Mouse (Mus musculus) lung, adult 2 months (tissue): ENCODE measurements around the gene Atg7. TPM values are rescaled to one million over a fixed set of nuclear protein-coding genes. Genes with fewer than 3 reads are reported as not detected.

Experiments used
- DNase-seq: peaks from one replicate; pipeline ENCODE4 v3.0.0; 2022
- H3K4me1 ChIP-seq: fragments of 200-500 bp; 2 replicates; pipeline ENCODE4 v1.6.1; 2011; ENCODE audit warnings: low read length; ENCODE audit not compliant: control insufficient read depth, insufficient read depth
- H3K4me3 ChIP-seq: fragments of 200-500 bp; replicated peaks from 2 replicates; pipeline ENCODE3; 2011; ENCODE audit warnings: low read depth, mild to moderate bottlenecking, control low read depth, low read length; ENCODE audit errors: extremely low read depth
- CTCF ChIP-seq: fragments of 200-500 bp; IDR thresholded peaks from 2 replicates; pipeline ENCODE4 v1.5.1; 2011; ENCODE audit warnings: mild to moderate bottlenecking, low read length, control low read depth; ENCODE audit not compliant: insufficient read depth
- POLR2A ChIP-seq: fragments of 200-500 bp; IDR thresholded peaks from 2 replicates; pipeline ENCODE4 v1.6.1; 2011; ENCODE audit warnings: low read depth, mild to moderate bottlenecking, control low read depth, low read length, borderline replicate concordance; ENCODE audit errors: extremely low read depth
- WGBS: fragments of 180-500 bp; shearing (Covaris S2); methylation state at CpG from one replicate; pipeline ENCODE4 v1.1.7; 2018; 5-methylcytosine and 5-hydroxymethylcytosine counted together
- polyA plus RNA-seq: library from polyadenylated mRNA; depleted of rRNA; stranded (reverse); fragments of >200 nt; gene quantifications from 2 replicates; pipeline ENCODE4 v1.2.3, GENCODE M21; 2012

Gene Atg7
- polyA plus RNA-seq, 1 experiment = 28.9 TPM

GRCm38 (mm10) chr6:114862046-114862445, 219.1 kb downstream of the Atg7 start:
- TF ChIP-seq POLR2A (no peak), CTCF (no peak)
- peaks cover 33% of the 10 kb centered on the region for H3K4me1 ChIP-seq
- DNase-seq = no peak

GRCm38 (mm10) chr6:114863501-114863900, 220.6 kb downstream of the Atg7 start:
- DNase-seq = no peak
- Histone ChIP-seq H3K4me1 (peaks cover 34% of the 10 kb centered on the region), H3K4me3 (no peak overlapping the region)
- WGBS = 69% methylated on average over 5 of the region's 5 CpGs
- TF ChIP-seq CTCF (no peak), POLR2A (no peak)

More at GRCm38 (mm10) chr6:114862046-114862445, 219.1 kb downstream of the Atg7 start:
- H3K4me3 ChIP-seq = no peak overlapping the region
- 76% methylated on average over 9 of the region's 9 CpGs for WGBS

- Histone ChIP-seq H3K4me3 (no peak overlapping the region), H3K4me1 (peaks cover 37% of the 10 kb centered on the region)
- no peak for DNase-seq
- TF ChIP-seq POLR2A = no peak
- no peak for TF ChIP-seq CTCF
- 80% methylated on average over 8 of the region's 8 CpGs for WGBS
Measured at GRCm38 (mm10) chr6:114864421-114864820, 221.5 kb downstream of the Atg7 start.

GRCm38 (mm10) chr6:114866078-114866477, 223.2 kb downstream of the Atg7 start:
- TF ChIP-seq CTCF = no peak
- TF ChIP-seq POLR2A = no peak
- WGBS = 33% methylated on average over 3 of the region's 3 CpGs
- H3K4me3 ChIP-seq = no peak overlapping the region
- DNase-seq = no peak
- H3K4me1 ChIP-seq = peaks cover 39% of the 10 kb centered on the region

- TF ChIP-seq POLR2A (no peak), CTCF (no peak)
- 45% methylated on average over 4 of the region's 4 CpGs for WGBS
- Histone ChIP-seq H3K4me3 (no peak overlapping the region), H3K4me1 (peaks cover 34% of the 10 kb centered on the region)
- no peak for DNase-seq
Measured at GRCm38 (mm10) chr6:114866619-114867018, 223.7 kb downstream of the Atg7 start.

- no peak for TF ChIP-seq POLR2A
- TF ChIP-seq CTCF = no peak
- Histone ChIP-seq H3K4me1 (peaks cover 45% of the 10 kb centered on the region), H3K4me3 (no peak overlapping the region)
- DNase-seq = no peak
- WGBS = 68% methylated on average over 7 of the region's 7 CpGs
Measured at GRCm38 (mm10) chr6:114868656-114869055, 225.8 kb downstream of the Atg7 start.

GRCm38 (mm10) chr6:114869501-114870076, 226.7 kb downstream of the Atg7 start:
- peaks cover 48% of the 10 kb centered on the region for H3K4me1 ChIP-seq
- H3K4me3 ChIP-seq = no peak overlapping the region
- WGBS = 62% methylated on average over 6 of the region's 6 CpGs
- no peak for DNase-seq
- TF ChIP-seq POLR2A (no peak), CTCF (no peak)

GRCm38 (mm10) chr6:114871010-114871660, 228.2 kb downstream of the Atg7 start:
- no peak for DNase-seq
- TF ChIP-seq CTCF = no peak
- TF ChIP-seq POLR2A = no peak
- H3K4me3 ChIP-seq = no peak overlapping the region
- H3K4me1 ChIP-seq = peaks cover 51% of the 10 kb centered on the region
- WGBS = 87% methylated on average over 14 of the region's 14 CpGs

- H3K4me3 ChIP-seq = peak overlapping the region; percentile 59
Measured at GRCm38 (mm10) chr6:114873808-114874137, 230.9 kb downstream of the Atg7 start.

More at GRCm38 (mm10) chr6:114873808-114874137, 230.9 kb downstream of the Atg7 start:
- WGBS = 41% methylated on average over 3 of the region's 3 CpGs
- no peak for TF ChIP-seq POLR2A
- DNase-seq = no peak
- peaks cover 51% of the 10 kb centered on the region for H3K4me1 ChIP-seq
